Mouse (Mus musculus) right cerebral cortex, adult 2 months (tissue): Measurements from ENCODE around the gene Slc1a4.

Experiments used
- DNase-seq, 2 experiments: peaks; one replicate each; pipeline ENCODE4 v3.0.0; 2021 to 2022; ENCODE audit warnings: low spot score in 2 of 2

Gene Slc1a4

GRCm38 (mm10) chr11:20253088-20253487 is 79.4 kb downstream of the Slc1a4 start:
- DNase-seq, result no peak
